Mouse (Mus musculus): ENCODE results near the gene Cybrd1.

DNA sequence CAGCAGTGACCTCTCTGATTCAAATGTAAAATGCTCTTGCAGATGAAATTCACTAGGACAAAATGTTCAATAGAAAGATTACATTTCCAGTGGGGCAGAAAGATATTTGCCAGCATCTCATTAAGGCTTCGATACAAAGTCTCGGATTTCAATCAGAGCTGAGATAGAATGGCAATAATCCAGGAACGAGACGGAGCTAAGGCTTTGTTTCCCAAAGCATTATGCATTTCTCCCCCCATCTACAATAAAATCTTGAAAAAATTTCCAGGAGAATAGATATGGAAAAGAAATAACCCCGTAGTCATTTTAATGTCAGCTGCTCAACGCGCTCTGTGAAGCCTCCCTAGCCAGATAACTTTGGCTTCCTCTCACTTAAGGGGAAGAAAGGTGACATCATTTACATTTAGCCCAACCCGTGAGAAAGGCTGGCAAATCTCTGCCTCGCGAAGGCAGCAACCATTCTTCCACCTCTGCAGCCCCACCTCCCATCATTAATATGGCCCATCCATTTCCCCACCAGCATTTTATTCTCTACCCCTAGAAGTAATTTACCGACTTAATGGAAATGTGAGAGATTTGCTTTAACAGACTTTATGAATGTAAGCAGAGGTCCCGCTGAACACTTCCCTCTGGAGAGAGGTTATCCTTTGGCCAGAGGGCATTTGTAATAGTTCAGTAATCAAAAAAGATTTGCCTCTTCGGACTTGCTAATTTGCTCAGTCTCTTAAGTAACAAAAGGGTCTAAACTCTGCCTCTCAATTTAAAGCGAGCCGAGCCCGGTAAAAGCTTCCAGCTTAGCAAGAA is 73.9 kb downstream of the Cybrd1 start:
- TF ChIP-seq CTCF (IDR thresholded peaks at IDR 0.05; ENCODE audit: control insufficient read depth, insufficient read depth, insufficient replicate concordance, low read depth, low read length) (no peak), POLR2A (IDR thresholded peaks at IDR 0.05; ENCODE audit: control insufficient read depth, low read depth, low read length) (no peak)

Measured in testis, adult 2 months (tissue).